ENCODE assay signal across 7 mouse cellular contexts in genomic region chr1:135313284-135314031, GRCm38 (mm10). TPM values are rescaled to one million over a fixed set of nuclear protein-coding genes. Genes with fewer than 3 reads are reported as not detected.
DNase-seq lines count a peak whose midpoint lies in the region; ATAC-seq lines count a peak whose summit lies in the region.

Timm17a (minus strand) TSS chr1:135313778.

- peak within 1 kb of the TSS; percentile 61 for H3K4me2 ChIP-seq in embryonic facial prominence, embryonic 11.5 days (ENCODE audit: low read depth, low read length)
- peak within 1 kb of the TSS; percentile 91 for H3K4me2 ChIP-seq in midbrain, embryonic 13.5 days (replicated peaks)

- DNase-seq in adrenal gland, postnatal 14 days, result peak; percentile 97
- peak; percentile 97 for DNase-seq in embryonic facial prominence, embryonic 11.5 days (ENCODE audit: low spot score)
- peak; percentile 96 for DNase-seq in kidney, adult 11 months
- DNase-seq in limb, embryonic 10.5 days (ENCODE audit: low spot score), result peak; percentile 96
- peak; percentile 78 for DNase-seq in spleen, adult 12 weeks (ENCODE audit: low spot score)

- H3K36me3 ChIP-seq in embryonic facial prominence, embryonic 11.5 days (replicated peaks; ENCODE audit: control insufficient read depth, insufficient read depth, low read depth, low read length), result no peaks in the 10 kb centered on the region; the same call in 1 of the 2 replicates
- H3K36me3 ChIP-seq in limb, embryonic 10.5 days, result peaks cover 28% of the 10 kb centered on the region
- peaks cover 16% of the 10 kb centered on the region for H3K36me3 ChIP-seq in midbrain, embryonic 13.5 days

- H3K9ac ChIP-seq in embryonic facial prominence, embryonic 11.5 days (replicated peaks; ENCODE audit: low read length), result peak within 1 kb of the TSS; percentile 93
- H3K9ac ChIP-seq in midbrain, embryonic 13.5 days (replicated peaks), result peak within 1 kb of the TSS; percentile 90

- WGBS in embryonic facial prominence, embryonic 11.5 days, result under 1% methylated on average over 51 of the region's 51 CpGs
- under 1% methylated on average over 51 of the region's 51 CpGs for WGBS in limb, embryonic 10.5 days
- WGBS in midbrain, embryonic 13.5 days, result under 1% methylated on average over 51 of the region's 51 CpGs

- H3K27me3 ChIP-seq in embryonic facial prominence, embryonic 11.5 days (ENCODE audit: control insufficient read depth, insufficient read depth, low read length), result no peaks in the 10 kb centered on the region
- no peaks in the 10 kb centered on the region for H3K27me3 ChIP-seq in limb, embryonic 10.5 days (ENCODE audit: low read depth, poor library complexity, severe bottlenecking)
- H3K27me3 ChIP-seq in midbrain, embryonic 13.5 days, result 0 out of 2 replicates have a peak, but pooled peaks cover 2% of the 10 kb centered on the region

- ATAC-seq in embryonic facial prominence, embryonic 11.5 days (replicated peaks; ENCODE audit: insufficient number of reproducible peaks, low FRiP score, low TSS enrichment, low read depth), result peak; percentile 99
- peak; percentile 100 for ATAC-seq in granulocyte monocyte progenitor cell, adult 5-6 weeks (replicated peaks; ENCODE audit: poor library complexity, severe bottlenecking)
- ATAC-seq in midbrain, embryonic 13.5 days, result peak; percentile 100

- H3K9me3 ChIP-seq in embryonic facial prominence, embryonic 11.5 days (replicated peaks; ENCODE audit: control insufficient read depth, low read length), result no peaks in the 10 kb centered on the region
- H3K9me3 ChIP-seq in limb, embryonic 10.5 days (replicated peaks), result no peaks in the 10 kb centered on the region
- no peaks in the 10 kb centered on the region for H3K9me3 ChIP-seq in midbrain, embryonic 13.5 days

- H3K27ac ChIP-seq in embryonic facial prominence, embryonic 11.5 days (replicated peaks; ENCODE audit: low read depth, low read length), result peak within 1 kb of the TSS; percentile 78
- peak within 1 kb of the TSS; percentile 98 for H3K27ac ChIP-seq in limb, embryonic 10.5 days
- peak within 1 kb of the TSS; percentile 79 for H3K27ac ChIP-seq in midbrain, embryonic 13.5 days

- peak within 1 kb of the TSS; percentile 83 for H3K4me3 ChIP-seq in embryonic facial prominence, embryonic 11.5 days (ENCODE audit: low read depth, low read length)
- H3K4me3 ChIP-seq in limb, embryonic 10.5 days, result peak within 1 kb of the TSS; percentile 94
- H3K4me3 ChIP-seq in midbrain, embryonic 13.5 days (replicated peaks), result peak within 1 kb of the TSS; percentile 82

- peaks cover 3% of the 10 kb centered on the region; the same call in 1 of the 2 replicates for H3K4me1 ChIP-seq in embryonic facial prominence, embryonic 11.5 days (ENCODE audit: control insufficient read depth, insufficient read depth, low read length)
- H3K4me1 ChIP-seq in limb, embryonic 10.5 days, result peaks cover 14% of the 10 kb centered on the region
- peaks cover 25% of the 10 kb centered on the region for H3K4me1 ChIP-seq in midbrain, embryonic 13.5 days (replicated peaks)

RNA-seq across cellular contexts. Expression of gene Timm17a, which starts in this region (rescaled TPM):
- total RNA-seq in adrenal gland, postnatal 14 days (2021), result 256 and 274 TPM in 2 replicates
- 195 and 210 TPM in 2 replicates for polyA plus RNA-seq in embryonic facial prominence, embryonic 11.5 days (2014; fragmentation: Nextera tagmentation; extraction: Ambion mirVana)
- 49.9 and 66.7 TPM in 2 replicates for total RNA-seq in granulocyte monocyte progenitor cell, adult 5-6 weeks (2014; fragmentation: Nextera tagmentation)
- total RNA-seq in granulocyte monocyte progenitor cell, adult 5-6 weeks (2017), result 26.9 and 40.4 TPM in 2 replicates
- 201 and 243 TPM in 2 replicates for polyA plus RNA-seq in limb, embryonic 10.5 days (2016; fragmentation: Nextera tagmentation; extraction: Ambion mirVana)
- 155 and 161 TPM in 2 replicates for polyA plus RNA-seq in midbrain, embryonic 13.5 days (2015; fragmentation: Nextera tagmentation; extraction: Ambion mirVana)

Comparison
In these comparisons a context has a peak if more than half of its experiments do, and no peak if none do; other contexts are left out.
1. Peak in every context shown above with its lines: DNase-seq, ATAC-seq, H3K4me3 ChIP-seq and H3K27ac ChIP-seq.